Mouse (Mus musculus) cerebellum, adult 8-10 months (tissue): Measurements from ENCODE around the gene Klhl34.

Experiments
- DNase-seq: peaks from one replicate; pipeline ENCODE4 v3.0.0; 2022

The Klhl34 gene

GRCm38 (mm10) chrX:157818207-157818920 is at the start of gene Klhl34:
Gene Klhl34 (plus strand): TSS chrX:157818435.
- peak; percentile 41 for DNase-seq

GRCm38 (mm10) chrX:157801669-157802068 is 16.6 kb upstream of the Klhl34 start:
- DNase-seq: no peak

GRCm38 (mm10) chrX:157809721-157810120 is 8.5 kb upstream of the Klhl34 start:
- DNase-seq: no peak

- peak; percentile 50 for DNase-seq
Measured at GRCm38 (mm10) chrX:157817571-157818206, 546 bp upstream of the Klhl34 start.

- peak; percentile 45 for DNase-seq
Measured at GRCm38 (mm10) chrX:157818921-157819260, 656 bp downstream of the Klhl34 start.

GRCm38 (mm10) chrX:157829983-157830382 is 11.7 kb downstream of the Klhl34 start:
- no peak for DNase-seq
